Mouse (Mus musculus) stomach, embryonic 14.5 days (tissue): ENCODE data around the gene Ift43. TPM values are rescaled to one million over a fixed set of nuclear protein-coding genes. Genes with fewer than 3 reads are reported as not detected.

Experiments used
- ATAC-seq: fragments of 200-750 bp; cut with Nextera tagmentation; 2 replicates; pipeline ENCODE4 v1.8.0; 2017; ENCODE audit warnings: low read depth, moderate TSS enrichment; ENCODE audit not compliant: insufficient number of reproducible peaks, insufficient read depth, low FRiP score
- H3K27ac ChIP-seq: fragments of 300-500 bp; sonication (generic); 2 replicates; pipeline ENCODE4 v1.5.1; 2014; ENCODE audit warnings: mild to moderate bottlenecking, low read length, moderate library complexity, mixed read lengths
- H3K27me3 ChIP-seq: fragments of 300-500 bp; sonication (generic); 2 replicates; pipeline ENCODE4 v1.6.1; 2014; ENCODE audit warnings: low read length, control low read depth, mixed read lengths; ENCODE audit not compliant: control insufficient read depth, insufficient read depth
- H3K36me3 ChIP-seq: fragments of 300-500 bp; sonication (generic); 2 replicates; pipeline ENCODE4 v1.6.1; 2014; ENCODE audit warnings: mild to moderate bottlenecking, control low read depth, low read length, moderate library complexity, mixed read lengths; ENCODE audit not compliant: control insufficient read depth, insufficient read depth
- H3K4me1 ChIP-seq: fragments of 300-500 bp; sonication (generic); 2 replicates; pipeline ENCODE4 v1.6.1; 2014; ENCODE audit warnings: low read length, control low read depth, mixed read lengths; ENCODE audit not compliant: control insufficient read depth, insufficient read depth
- H3K4me2 ChIP-seq: fragments of 300-500 bp; sonication (generic); replicated peaks from 2 replicates; pipeline ENCODE4 v1.6.1; 2014; ENCODE audit warnings: low read depth, low read length, control low read depth
- H3K4me3 ChIP-seq: fragments of 300-500 bp; sonication (generic); 2 replicates; pipeline ENCODE4 v1.5.1; 2014; ENCODE audit warnings: low read depth, low read length, control low read depth
- H3K9ac ChIP-seq: fragments of 300-500 bp; sonication (generic); replicated peaks from 2 replicates; pipeline ENCODE4 v1.6.1; 2014; ENCODE audit warnings: low read depth, mild to moderate bottlenecking, control low read depth, low read length, moderate library complexity, mixed read lengths
- H3K9me3 ChIP-seq: fragments of 300-500 bp; sonication (generic); 2 replicates; pipeline ENCODE4 v1.6.1; 2016; ENCODE audit warnings: low read depth, low read length, control low read depth; ENCODE audit not compliant: control insufficient read depth
- WGBS: fragments of 180-500 bp; shearing (Covaris S2); extraction: QIAGEN DNeasy Blood & Tissue Kit; methylation state at CpG from one replicate; pipeline ENCODE4 v1.1.7; 2014; 5-methylcytosine and 5-hydroxymethylcytosine counted together
- polyA plus RNA-seq: library from polyadenylated mRNA; unstranded; fragments of >200 nt; fragmentation: Nextera tagmentation; extraction: Ambion mirVana; gene quantifications from 2 replicates; pipeline ENCODE4 v1.2.1, GENCODE M21; 2014

Ift43 gene
- polyA plus RNA-seq, 1 experiment from 2014 or later, result 74.5 TPM

DNA sequence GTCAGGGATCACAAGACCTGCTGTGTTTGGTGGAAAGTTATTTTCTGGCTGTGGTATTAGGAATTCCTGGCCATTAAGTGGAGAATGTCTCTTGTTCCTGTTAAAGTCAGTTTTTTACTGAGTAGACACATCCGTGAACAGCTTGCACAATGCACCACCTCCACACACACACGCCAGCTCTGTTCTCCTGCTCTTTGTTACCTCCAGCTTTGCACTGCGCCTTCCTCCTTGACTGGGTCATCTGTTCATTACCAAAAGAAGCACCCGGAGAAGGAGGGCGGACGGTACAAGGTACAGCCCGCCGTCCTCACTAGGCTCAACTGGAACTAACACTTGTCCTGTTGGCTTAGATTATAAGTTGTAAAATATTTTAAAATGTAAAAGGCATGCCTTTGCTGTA lies 20.3 kb downstream of the Ift43 start:
- H3K27me3 ChIP-seq, result no peaks in the 10 kb centered on the region
- H3K36me3 ChIP-seq, result no peaks in the 10 kb centered on the region
- no peak overlapping the region for H3K4me2 ChIP-seq
- H3K4me3 ChIP-seq, result no peak overlapping the region
- no peak overlapping the region for H3K27ac ChIP-seq
- 85% methylated on average over 8 of the region's 8 CpGs for WGBS
- H3K4me1 ChIP-seq, result peaks cover 3% of the 10 kb centered on the region; the same call in 1 of the 2 replicates
- H3K9ac ChIP-seq, result no peak overlapping the region
- ATAC-seq, result no peak
- no peaks in the 10 kb centered on the region for H3K9me3 ChIP-seq

DNA sequence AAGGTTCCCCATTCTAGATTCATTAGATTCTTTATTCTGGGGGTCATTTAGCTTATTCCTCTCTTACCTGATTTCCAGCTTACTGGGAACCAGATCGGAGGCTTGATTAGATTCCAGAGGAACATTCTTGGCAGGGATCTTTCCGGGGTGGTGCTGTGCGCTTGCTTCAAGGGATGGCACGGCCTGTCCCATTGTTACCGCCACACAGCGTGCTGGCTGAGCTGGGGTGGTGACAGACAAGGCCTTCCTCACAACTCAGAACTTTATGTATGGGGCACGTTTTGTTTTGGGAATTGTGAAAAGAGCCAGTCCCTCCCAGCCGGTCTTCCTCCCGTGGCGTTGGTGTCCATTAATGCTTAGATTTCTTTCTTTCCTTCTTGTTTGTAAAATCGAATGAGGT lies 21.1 kb downstream of the Ift43 start:
- no peak overlapping the region for H3K4me3 ChIP-seq
- H3K9me3 ChIP-seq, result no peaks in the 10 kb centered on the region
- no peaks in the 10 kb centered on the region for H3K36me3 ChIP-seq
- ATAC-seq, result no peak
- H3K27me3 ChIP-seq, result no peaks in the 10 kb centered on the region
- WGBS, result 64% methylated on average over 11 of the region's 11 CpGs
- H3K4me1 ChIP-seq, result peaks cover 3% of the 10 kb centered on the region; the same call in 1 of the 2 replicates
- no peak overlapping the region for H3K27ac ChIP-seq
- H3K9ac ChIP-seq, result no peak overlapping the region
- no peak overlapping the region for H3K4me2 ChIP-seq

DNA sequence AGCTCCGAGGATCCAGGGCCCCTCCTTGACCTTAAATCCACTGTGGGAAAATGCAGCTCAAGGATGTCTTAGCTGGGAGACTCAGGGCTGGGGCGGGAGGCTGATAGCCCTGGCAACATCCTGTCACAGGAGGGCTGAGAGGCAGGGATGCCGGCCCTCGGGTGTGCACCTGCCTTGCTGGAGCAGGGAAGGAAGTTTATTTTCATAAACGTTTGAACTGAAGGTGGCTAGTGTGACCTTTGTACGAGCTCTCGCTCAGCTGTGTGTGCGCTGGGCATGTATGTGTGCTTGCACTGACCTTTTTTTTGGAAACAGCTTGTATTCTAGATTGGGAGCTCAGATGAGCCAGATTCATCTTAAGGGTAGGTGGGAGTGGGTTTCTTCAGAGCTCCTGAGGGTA lies 21.5 kb downstream of the Ift43 start:
- no peak overlapping the region for H3K27ac ChIP-seq
- H3K4me2 ChIP-seq, result no peak overlapping the region
- ATAC-seq, result no peak
- peaks cover 3% of the 10 kb centered on the region; the same call in 1 of the 2 replicates for H3K4me1 ChIP-seq
- 26% methylated on average over 8 of the region's 8 CpGs for WGBS
- no peaks in the 10 kb centered on the region for H3K36me3 ChIP-seq
- H3K4me3 ChIP-seq, result no peak overlapping the region
- H3K9me3 ChIP-seq, result no peaks in the 10 kb centered on the region
- H3K27me3 ChIP-seq, result no peaks in the 10 kb centered on the region
- H3K9ac ChIP-seq, result no peak overlapping the region

DNA sequence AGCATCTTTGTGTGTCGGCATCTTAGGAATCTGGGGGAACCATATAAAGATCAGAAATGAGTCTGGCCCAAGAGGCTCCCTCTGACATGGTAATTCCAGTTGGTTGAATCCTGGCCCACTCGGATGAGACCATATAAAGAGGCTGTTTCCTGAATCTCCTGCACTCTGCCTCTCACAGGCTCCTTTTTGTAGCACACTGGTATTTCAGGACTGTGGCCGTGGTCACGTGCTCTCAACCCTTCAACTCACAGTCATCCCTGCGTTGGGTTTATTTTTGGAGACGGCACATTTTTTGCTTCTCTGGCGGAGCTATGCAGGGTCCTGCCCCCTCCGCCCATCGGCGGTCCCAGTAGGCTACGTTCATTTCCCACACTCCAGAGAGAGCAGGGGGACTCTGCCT lies 22.0 kb downstream of the Ift43 start:
- Histone ChIP-seq H3K27me3 (no peaks in the 10 kb centered on the region), H3K4me2 (no peak overlapping the region), H3K4me1 (peaks cover 3% of the 10 kb centered on the region; the same call in 1 of the 2 replicates), H3K9me3 (no peaks in the 10 kb centered on the region), H3K9ac (no peak overlapping the region), H3K36me3 (no peaks in the 10 kb centered on the region), H3K27ac (no peak overlapping the region), H3K4me3 (no peak overlapping the region)
- 66% methylated on average over 11 of the region's 11 CpGs for WGBS
- ATAC-seq, result no peak

DNA sequence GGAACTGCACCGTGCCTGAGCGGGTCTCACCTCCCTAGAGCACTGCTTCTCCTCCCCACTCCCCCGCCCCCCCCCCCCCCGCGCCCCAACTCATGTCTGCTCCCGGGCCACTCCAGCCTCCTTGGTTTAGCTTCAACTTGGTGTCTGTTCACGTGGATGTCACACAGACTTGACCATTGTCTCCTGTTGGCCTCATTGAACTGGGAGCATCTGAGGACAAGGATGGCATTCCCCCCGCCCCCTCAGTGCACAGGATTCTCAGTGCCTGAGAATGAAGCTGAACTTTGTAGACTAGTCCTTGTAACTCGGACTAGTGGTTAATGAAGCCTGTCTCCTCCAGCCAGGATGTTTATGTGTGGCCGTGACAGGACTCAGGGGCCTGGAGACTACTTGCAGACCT lies 23.2 kb downstream of the Ift43 start:
- Histone ChIP-seq H3K27ac (no peak overlapping the region), H3K4me3 (no peak overlapping the region), H3K36me3 (no peaks in the 10 kb centered on the region), H3K4me2 (no peak overlapping the region), H3K9me3 (no peaks in the 10 kb centered on the region), H3K4me1 (peaks cover 3% of the 10 kb centered on the region; the same call in 1 of the 2 replicates), H3K27me3 (no peaks in the 10 kb centered on the region), H3K9ac (no peak overlapping the region)
- ATAC-seq, result no peak
- WGBS, result 74% methylated on average over 7 of the region's 10 CpGs

DNA sequence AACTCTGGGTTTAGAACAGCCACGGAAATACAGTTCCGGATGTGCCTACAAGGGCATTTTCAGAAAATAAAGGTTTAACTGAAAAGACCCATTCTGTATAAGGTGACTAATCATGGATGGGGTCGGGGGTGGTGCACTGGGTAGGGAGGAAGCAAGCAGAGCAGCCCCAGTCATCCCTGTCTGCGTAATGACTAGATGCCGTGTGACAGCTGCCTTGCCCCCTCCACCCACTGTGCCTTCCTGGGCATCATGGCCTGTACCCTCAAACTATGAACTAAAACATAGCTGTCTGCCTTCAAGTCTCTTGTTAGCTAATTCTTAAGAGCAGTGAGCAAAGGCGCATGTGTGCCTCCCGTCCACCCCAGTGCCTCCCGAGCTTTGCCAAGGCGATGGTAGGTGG lies 23.7 kb downstream of the Ift43 start:
- H3K4me2 ChIP-seq, result no peak overlapping the region
- 89% methylated on average over 9 of the region's 9 CpGs for WGBS
- no peaks in the 10 kb centered on the region for H3K27me3 ChIP-seq
- no peak overlapping the region for H3K4me3 ChIP-seq
- peaks cover 3% of the 10 kb centered on the region; the same call in 1 of the 2 replicates for H3K4me1 ChIP-seq
- no peak for ATAC-seq
- no peak overlapping the region for H3K27ac ChIP-seq
- H3K9me3 ChIP-seq, result no peaks in the 10 kb centered on the region
- H3K9ac ChIP-seq, result no peak overlapping the region
- H3K36me3 ChIP-seq, result no peaks in the 10 kb centered on the region

DNA sequence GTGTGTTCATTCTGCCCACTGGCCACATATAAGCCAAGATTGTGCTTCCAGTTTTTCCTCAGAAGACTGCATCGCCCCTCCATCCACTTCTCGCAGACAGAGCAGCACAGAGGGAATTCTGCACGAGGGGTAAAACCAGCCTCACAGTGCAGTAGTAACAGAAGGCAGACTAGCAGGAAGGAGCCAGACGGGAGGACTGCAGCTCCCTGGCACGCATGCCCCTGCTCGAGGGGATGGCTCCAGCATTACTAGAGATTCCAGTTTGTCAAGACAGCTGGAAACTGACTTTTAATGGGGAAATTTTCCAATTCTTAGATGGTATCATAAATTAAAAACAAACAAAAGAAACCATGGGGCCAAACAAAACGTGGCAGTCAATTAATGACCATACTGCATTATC lies 25.3 kb downstream of the Ift43 start:
- WGBS, result 79% methylated on average over 7 of the region's 7 CpGs
- no peak for ATAC-seq
- no peaks in the 10 kb centered on the region for H3K9me3 ChIP-seq

DNA sequence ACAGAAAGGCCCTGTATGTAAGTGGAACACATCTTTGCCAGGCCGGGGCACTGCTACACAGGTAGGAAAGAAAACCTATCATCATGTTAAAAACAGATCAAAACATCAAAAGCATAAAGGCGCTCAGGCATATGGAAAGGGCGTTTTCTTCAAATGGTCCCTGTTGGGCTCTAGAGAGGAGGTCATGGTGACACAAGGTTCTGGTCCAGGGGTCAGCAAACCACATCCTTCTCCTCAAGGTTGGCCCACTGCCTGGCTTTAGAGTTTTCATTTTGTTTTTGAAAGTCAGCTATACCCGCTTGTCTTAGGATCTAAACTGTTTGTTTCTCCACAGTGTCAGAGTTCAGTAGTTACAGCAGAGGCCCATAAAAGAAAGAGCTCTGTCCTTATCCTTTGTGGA lies 27.2 kb downstream of the Ift43 start:
- H3K9ac ChIP-seq, result no peak overlapping the region
- WGBS, result 84% methylated on average over 4 of the region's 4 CpGs
- ATAC-seq, result no peak

More for the DNA sequence above, 25.3 kb downstream of the Ift43 start:
- Histone ChIP-seq H3K4me1 (peaks cover 3% of the 10 kb centered on the region; the same call in 1 of the 2 replicates), H3K27ac (no peak overlapping the region), H3K4me2 (no peak overlapping the region), H3K36me3 (no peaks in the 10 kb centered on the region), H3K4me3 (no peak overlapping the region), H3K27me3 (no peaks in the 10 kb centered on the region), H3K9ac (no peak overlapping the region)

DNA sequence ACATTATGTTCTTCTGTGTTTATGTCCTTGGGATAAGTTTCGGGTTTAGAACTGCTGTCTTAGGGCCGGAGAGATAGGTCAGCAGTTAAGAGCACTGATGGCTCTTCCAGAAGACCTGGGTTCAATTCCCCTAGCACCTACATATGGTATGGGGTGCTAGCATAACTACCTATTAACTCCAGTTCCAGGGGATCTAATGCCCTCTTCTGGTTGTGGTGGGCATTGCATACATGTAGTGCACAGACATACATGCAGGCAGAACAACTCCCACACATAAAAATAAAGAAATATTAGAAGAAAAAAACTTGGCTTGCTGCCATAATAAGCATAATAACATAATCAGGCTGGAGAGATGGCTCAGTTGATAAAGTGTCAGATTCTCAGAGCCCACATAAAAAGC lies 28.3 kb downstream of the Ift43 start:
- 91% methylated on average over 2 of the region's 2 CpGs for WGBS

More for the DNA sequence above, 27.2 kb downstream of the Ift43 start:
- no peak overlapping the region for H3K27ac ChIP-seq
- H3K9me3 ChIP-seq, result no peaks in the 10 kb centered on the region
- no peak overlapping the region for H3K4me3 ChIP-seq
- H3K4me2 ChIP-seq, result no peak overlapping the region
- H3K4me1 ChIP-seq, result no peaks in the 10 kb centered on the region
- H3K36me3 ChIP-seq, result no peaks in the 10 kb centered on the region
- H3K27me3 ChIP-seq, result no peaks in the 10 kb centered on the region

More for the DNA sequence above, 28.3 kb downstream of the Ift43 start:
- H3K9me3 ChIP-seq, result no peaks in the 10 kb centered on the region
- H3K4me1 ChIP-seq, result no peaks in the 10 kb centered on the region
- H3K4me3 ChIP-seq, result no peak overlapping the region
- H3K36me3 ChIP-seq, result no peaks in the 10 kb centered on the region
- no peak for ATAC-seq
- H3K4me2 ChIP-seq, result no peak overlapping the region
- H3K9ac ChIP-seq, result no peak overlapping the region
- H3K27ac ChIP-seq, result no peak overlapping the region
- no peaks in the 10 kb centered on the region for H3K27me3 ChIP-seq
